Mouse (Mus musculus) hindbrain, embryonic 13.5 days (tissue): ENCODE measurements around the gene Mroh2b. TPM values are rescaled to one million over a fixed set of nuclear protein-coding genes. Genes with fewer than 3 reads are reported as not detected.

Experiments used
- ATAC-seq: fragments of 200-750 bp; cut with Nextera tagmentation; 2 replicates; pipeline ENCODE4 v1.8.0; 2017; ENCODE audit warnings: moderate TSS enrichment; ENCODE audit not compliant: low FRiP score
- H3K27ac ChIP-seq: fragments of 300-500 bp; sonication (generic); 2 replicates; pipeline ENCODE4 v1.5.1; 2015; ENCODE audit warnings: inconsistent platforms, mild to moderate bottlenecking, moderate library complexity
- H3K27me3 ChIP-seq: fragments of 300-500 bp; sonication (generic); 2 replicates; pipeline ENCODE4 v1.6.1; 2015; ENCODE audit warnings: mild to moderate bottlenecking, inconsistent platforms
- H3K36me3 ChIP-seq: fragments of 300-500 bp; sonication (generic); 2 replicates; pipeline ENCODE4 v1.6.1; 2015; ENCODE audit warnings: mild to moderate bottlenecking, inconsistent platforms
- H3K4me1 ChIP-seq: fragments of 300-500 bp; sonication (generic); replicated peaks from 2 replicates; pipeline ENCODE4 v1.6.1; 2015; ENCODE audit warnings: inconsistent platforms
- H3K4me2 ChIP-seq: fragments of 300-500 bp; sonication (generic); 2 replicates; pipeline ENCODE4 v1.6.1; 2015; ENCODE audit warnings: inconsistent platforms, mild to moderate bottlenecking, moderate library complexity
- H3K4me3 ChIP-seq: fragments of 300-500 bp; sonication (generic); 2 replicates; pipeline ENCODE4 v1.5.1; 2015; ENCODE audit warnings: mild to moderate bottlenecking, inconsistent platforms
- H3K9ac ChIP-seq: fragments of 300-500 bp; sonication (generic); 2 replicates; pipeline ENCODE4 v1.6.1; 2015; ENCODE audit warnings: mild to moderate bottlenecking, inconsistent platforms
- H3K9me3 ChIP-seq: fragments of 300-500 bp; sonication (generic); 2 replicates; pipeline ENCODE4 v1.6.1; 2016; ENCODE audit warnings: inconsistent platforms
- WGBS: fragments of 180-500 bp; shearing (Covaris S2); methylation state at CpG from one replicate; pipeline ENCODE4 v1.1.7; 2015; 5-methylcytosine and 5-hydroxymethylcytosine counted together
- polyA plus RNA-seq: library from polyadenylated mRNA; unstranded; fragments of >200 nt; fragmentation: Nextera tagmentation; extraction: Ambion mirVana; gene quantifications from 2 replicates; pipeline ENCODE4 v1.2.1, GENCODE M21; 2015

Gene Mroh2b
- polyA plus RNA-seq = not detected in 2 replicates

DNA sequence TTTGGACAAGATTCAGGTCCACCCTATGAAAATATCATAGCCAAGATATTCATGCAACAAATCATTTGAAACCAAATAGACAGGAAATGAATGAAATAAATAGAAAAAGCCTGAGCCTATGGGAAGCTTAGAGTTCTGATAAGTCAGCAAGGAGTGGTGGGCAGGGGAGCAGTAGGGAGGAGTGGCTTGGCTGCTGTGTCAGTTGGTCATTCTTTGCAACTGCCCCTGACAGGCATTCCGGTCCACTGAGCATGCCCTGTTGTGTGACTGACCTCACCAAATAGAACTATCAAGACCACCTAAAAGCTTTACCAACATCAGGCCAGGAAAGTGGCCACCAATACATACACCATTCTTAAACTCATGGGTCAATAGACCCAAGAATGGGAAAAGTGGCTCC lies at the start of gene Mroh2b:
Gene Mroh2b (plus strand): TSS at position 301 of the 400 bp plus-strand sequence.
- Histone ChIP-seq H3K36me3 (no peaks in the 10 kb centered on the region), H3K9me3 (no peaks in the 10 kb centered on the region), H3K4me2 (no peak within 1 kb of the TSS), H3K4me1 (peaks cover 3% of the 10 kb centered on the region; the same call in 1 of the 2 replicates), H3K9ac (no peak within 1 kb of the TSS), H3K27me3 (no peaks in the 10 kb centered on the region), H3K4me3 (no peak within 1 kb of the TSS), H3K27ac (no peak within 1 kb of the TSS)
- ATAC-seq = no peak
- WGBS = 100% methylated on average over 1 of the region's 1 CpGs

DNA sequence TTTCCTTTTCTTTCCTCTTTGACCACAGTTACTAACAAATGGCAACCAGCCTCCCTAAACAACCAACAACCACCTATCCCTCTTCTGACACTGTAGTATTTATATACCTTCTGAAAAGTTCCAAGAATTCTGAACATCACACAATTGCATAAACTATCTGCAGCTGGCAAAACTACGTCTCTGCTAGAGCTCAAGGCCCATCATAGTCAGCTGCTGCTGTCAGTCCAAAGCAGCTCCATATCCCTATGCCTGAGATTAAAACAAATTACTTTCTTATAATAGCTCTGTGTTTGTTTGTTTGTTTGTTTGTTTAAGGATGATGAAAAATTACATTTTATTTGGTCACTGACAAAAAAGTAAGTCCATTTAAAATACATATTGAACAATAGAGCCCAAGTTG lies 48.5 kb upstream of the Mroh2b start:
- no peak for ATAC-seq
- no peak overlapping the region for H3K9ac ChIP-seq
- no peaks in the 10 kb centered on the region for H3K27me3 ChIP-seq
- 95% methylated on average over 1 of the region's 1 CpGs for WGBS
- H3K4me2 ChIP-seq = no peak overlapping the region
- no peaks in the 10 kb centered on the region for H3K36me3 ChIP-seq
- no peak overlapping the region for H3K4me3 ChIP-seq
- H3K9me3 ChIP-seq = no peaks in the 10 kb centered on the region
- H3K4me1 ChIP-seq = no peaks in the 10 kb centered on the region
- no peak overlapping the region for H3K27ac ChIP-seq

DNA sequence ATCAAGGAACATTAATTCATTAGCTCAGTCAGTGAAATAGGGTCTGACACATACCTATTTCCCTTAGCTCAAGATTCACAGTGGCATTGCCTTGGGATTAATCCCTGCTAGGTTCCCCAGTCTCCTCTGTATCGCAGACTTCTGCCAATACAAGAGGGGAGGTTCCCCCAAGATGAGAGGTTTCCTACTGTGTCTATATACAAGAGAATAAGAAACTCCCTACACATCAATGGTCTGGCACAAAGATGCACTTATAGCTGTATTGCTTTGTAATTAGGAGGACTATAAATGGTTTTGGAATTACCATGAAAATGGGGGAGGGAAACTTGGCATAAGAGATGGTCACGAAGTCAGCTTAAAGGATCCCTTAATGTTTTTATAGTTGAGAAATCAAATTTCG lies 3.6 kb upstream of the Mroh2b start:
- H3K9me3 ChIP-seq = no peaks in the 10 kb centered on the region
- H3K4me1 ChIP-seq = peaks cover 3% of the 10 kb centered on the region; the same call in 1 of the 2 replicates
- H3K4me3 ChIP-seq = no peak overlapping the region
- H3K27ac ChIP-seq = no peak overlapping the region
- no peaks in the 10 kb centered on the region for H3K36me3 ChIP-seq
- no peak overlapping the region for H3K9ac ChIP-seq
- no peak overlapping the region for H3K4me2 ChIP-seq
- 36% methylated on average over 3 of the region's 3 CpGs for WGBS
- no peak for ATAC-seq
- H3K27me3 ChIP-seq = no peaks in the 10 kb centered on the region

DNA sequence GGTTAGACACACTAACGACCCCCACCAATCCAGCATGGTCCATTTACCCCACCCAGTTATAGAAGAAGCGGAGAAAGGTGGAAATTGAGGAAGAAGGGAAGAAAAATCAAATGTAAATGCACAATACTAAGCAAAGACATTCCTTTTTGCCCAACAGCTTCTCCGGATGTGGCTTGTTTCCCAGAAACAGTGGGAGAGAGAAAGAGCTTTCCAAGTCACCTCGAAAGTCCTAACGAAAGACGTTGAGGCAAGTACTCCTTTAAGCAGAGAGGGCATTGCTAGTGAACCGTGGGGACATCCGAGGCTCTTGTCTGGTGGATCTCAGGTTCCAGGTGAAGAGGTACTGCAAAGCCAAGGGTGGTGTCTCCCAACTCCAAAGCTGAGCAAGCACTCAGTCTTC lies 36.2 kb downstream of the Mroh2b start:
- WGBS = 90% methylated on average over 8 of the region's 8 CpGs
- Histone ChIP-seq H3K4me2 (no peak overlapping the region), H3K27ac (no peak overlapping the region), H3K36me3 (no peaks in the 10 kb centered on the region), H3K9ac (no peak overlapping the region), H3K9me3 (no peaks in the 10 kb centered on the region), H3K27me3 (no peaks in the 10 kb centered on the region), H3K4me3 (no peak overlapping the region), H3K4me1 (no peaks in the 10 kb centered on the region)
- ATAC-seq = no peak

DNA sequence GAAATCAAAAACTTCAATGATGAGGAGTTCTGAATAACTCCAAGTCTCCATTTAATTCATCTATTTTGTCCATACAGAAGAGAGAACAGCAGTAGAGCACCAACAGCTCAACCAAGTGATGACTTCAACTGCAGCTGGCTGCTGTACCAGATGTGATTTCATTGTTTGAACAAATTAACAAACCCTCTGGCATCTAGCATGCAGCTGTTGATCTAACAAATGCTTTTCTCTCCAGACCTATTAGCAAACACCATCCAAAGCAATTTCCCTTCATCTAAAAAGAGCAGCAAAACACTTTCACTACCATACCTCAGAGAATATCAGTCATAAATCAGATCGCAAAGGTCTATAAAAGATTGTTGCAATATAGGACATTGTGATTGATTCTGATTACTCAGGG lies 74.8 kb downstream of the Mroh2b start:
- Histone ChIP-seq H3K4me2 (no peak overlapping the region), H3K9me3 (no peaks in the 10 kb centered on the region), H3K27me3 (no peaks in the 10 kb centered on the region), H3K36me3 (no peaks in the 10 kb centered on the region), H3K27ac (no peak overlapping the region), H3K9ac (no peak overlapping the region), H3K4me3 (no peak overlapping the region), H3K4me1 (no peaks in the 10 kb centered on the region)
- ATAC-seq = no peak
- WGBS = 90% methylated on average over 1 of the region's 1 CpGs

DNA sequence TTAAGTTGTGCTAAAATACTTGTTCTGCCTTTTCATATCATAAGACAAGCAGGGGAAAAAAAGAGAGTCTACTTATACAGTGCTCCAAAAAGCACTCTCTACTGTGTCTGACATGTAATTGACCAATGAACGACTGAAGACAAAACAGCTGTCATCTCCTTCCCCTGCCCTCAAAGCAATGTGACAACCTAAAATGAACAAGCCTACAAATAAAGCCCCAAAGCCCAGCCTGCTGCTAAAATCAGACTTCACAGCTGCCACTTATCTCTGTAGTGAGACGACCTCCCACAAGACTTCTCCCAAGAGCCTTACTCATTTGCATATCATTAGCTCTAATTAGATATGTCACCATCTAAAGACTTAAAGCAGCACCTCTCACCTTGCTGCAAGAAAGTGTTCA lies 104.4 kb downstream of the Mroh2b start:
- H3K27ac ChIP-seq = no peak overlapping the region
- peaks cover 3% of the 10 kb centered on the region for H3K4me1 ChIP-seq
- 25% methylated on average over 2 of the region's 2 CpGs for WGBS
- no peaks in the 10 kb centered on the region for H3K9me3 ChIP-seq
- H3K27me3 ChIP-seq = no peaks in the 10 kb centered on the region
- no peak overlapping the region for H3K4me3 ChIP-seq
- ATAC-seq = peak; percentile 61
- H3K36me3 ChIP-seq = no peaks in the 10 kb centered on the region
- H3K9ac ChIP-seq = no peak overlapping the region
- no peak overlapping the region for H3K4me2 ChIP-seq

DNA sequence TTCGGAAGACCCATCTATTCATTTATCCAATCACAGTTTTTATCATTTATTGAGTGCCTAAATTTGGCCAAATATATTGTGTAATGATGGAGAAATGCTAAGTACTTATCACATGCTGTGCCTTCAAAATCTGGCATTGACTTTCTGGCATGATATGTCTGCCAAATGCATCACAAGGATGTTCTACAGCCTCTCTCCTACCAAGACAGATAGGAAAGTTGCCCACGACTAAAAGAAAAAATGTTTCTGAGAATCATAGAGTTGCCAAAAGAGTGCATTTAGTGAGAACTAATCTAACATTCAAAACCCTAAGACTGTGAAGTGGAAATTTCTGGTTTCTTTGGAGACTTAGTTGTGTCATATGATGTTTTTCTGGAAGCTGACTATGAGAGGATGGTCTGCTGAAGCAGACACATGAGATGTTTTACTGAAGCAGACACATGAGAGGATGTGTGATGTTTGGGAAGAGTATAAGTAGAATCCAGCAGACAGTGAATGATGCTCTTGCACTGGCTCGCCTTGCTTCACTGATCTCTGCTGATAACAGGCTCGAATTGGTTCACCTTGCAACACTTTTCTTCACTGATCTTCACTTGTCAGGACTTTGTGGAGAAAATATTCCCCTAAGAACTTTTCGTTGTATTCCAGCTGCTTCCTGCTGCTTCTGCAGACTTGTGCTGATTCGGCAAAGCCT lies 105.1 kb downstream of the Mroh2b start:
- Histone ChIP-seq H3K9me3 (no peaks in the 10 kb centered on the region), H3K4me3 (no peak overlapping the region), H3K27ac (no peak overlapping the region), H3K36me3 (no peaks in the 10 kb centered on the region), H3K4me2 (no peak overlapping the region), H3K27me3 (no peaks in the 10 kb centered on the region), H3K9ac (no peak overlapping the region), H3K4me1 (peaks cover 3% of the 10 kb centered on the region)
- WGBS = 87% methylated on average over 6 of the region's 6 CpGs
- no peak for ATAC-seq

DNA sequence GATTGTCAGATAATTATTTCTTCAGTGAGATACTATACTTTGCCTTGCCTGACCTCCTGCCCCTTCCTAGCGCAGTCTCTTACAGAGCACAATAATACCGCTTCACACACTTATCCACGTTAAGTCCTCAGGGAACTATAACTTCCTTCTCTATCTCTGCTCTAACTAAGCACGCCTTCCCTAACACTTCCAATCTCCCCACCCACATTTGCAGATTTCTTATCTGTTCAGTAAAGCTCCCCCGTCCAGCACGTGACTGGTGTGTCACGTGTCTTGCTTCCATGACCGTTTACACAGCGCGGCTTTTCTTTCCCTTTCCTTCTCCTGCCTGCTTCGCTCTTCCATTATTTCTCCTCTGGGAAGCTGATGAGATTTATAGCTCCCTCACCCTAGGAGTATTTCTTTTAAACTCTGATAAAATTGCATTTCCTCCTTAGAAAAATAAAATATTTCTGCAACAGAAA lies 111.1 kb downstream of the Mroh2b start:
- Histone ChIP-seq H3K4me1 (no peaks in the 10 kb centered on the region), H3K36me3 (no peaks in the 10 kb centered on the region), H3K4me2 (no peak overlapping the region), H3K9me3 (no peaks in the 10 kb centered on the region), H3K27ac (no peak overlapping the region), H3K4me3 (no peak overlapping the region), H3K27me3 (no peaks in the 10 kb centered on the region), H3K9ac (no peak overlapping the region)
- no peak for ATAC-seq
- WGBS = 83% methylated on average over 11 of the region's 11 CpGs

Other genes starting within 250 kb of the Mroh2b start
- not detected in 2 replicates for gene C6, start 171.6 kb upstream of the Mroh2b start, polyA plus RNA-seq
- 0.12 TPM in 1 of 2 replicates, not detected in the other for gene C7, start 165.0 kb downstream of the Mroh2b start, polyA plus RNA-seq
- gene Card6, start 209.8 kb downstream of the Mroh2b start, polyA plus RNA-seq = 0.93 and 1.0 TPM in 2 replicates
- 426 and 444 TPM in 2 replicates for gene Rpl37, start 217.9 kb downstream of the Mroh2b start, polyA plus RNA-seq
- 14.3 and 15.6 TPM in 2 replicates for gene Prkaa1, start 245.1 kb downstream of the Mroh2b start, polyA plus RNA-seq